Mouse (Mus musculus): Measurements from ENCODE around the gene Gfra1.

DNA sequence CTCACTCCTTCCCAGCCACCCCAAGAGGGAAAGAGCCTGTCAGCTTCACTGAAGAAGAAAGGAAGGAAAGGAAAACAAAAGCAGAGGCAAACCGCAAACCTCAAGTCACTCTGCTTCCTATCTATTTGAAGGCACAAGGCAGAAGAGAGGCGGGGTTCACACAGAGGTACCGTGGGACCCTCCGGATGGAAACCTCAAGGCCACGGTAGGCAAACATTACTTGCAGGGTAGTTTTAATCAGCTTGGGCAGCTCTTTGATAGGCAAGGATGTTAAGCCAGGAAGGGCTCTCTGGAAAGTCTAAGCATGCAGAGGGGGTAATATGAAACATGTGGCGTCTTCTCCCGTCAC lies 158.9 kb downstream of the Gfra1 start:
- no peak for TF ChIP-seq EP300 (IDR thresholded peaks at IDR 0.05; ENCODE audit: low read length)
- no peak for TF ChIP-seq TCF12 (IDR thresholded peaks at IDR 0.05; ENCODE audit: low read depth, low read length)
- TF ChIP-seq MXI1 (IDR thresholded peaks at IDR 0.05; ENCODE audit: low read depth, low read length): no peak
- TF ChIP-seq POLR2A (IDR thresholded peaks at IDR 0.05; ENCODE audit: low read depth, low read length): no peak
- no peak for TF ChIP-seq CTCF (conservative IDR thresholded peaks at IDR 0.05 in 1 of 2, IDR thresholded peaks at IDR 0.05 in 1 of 2; ENCODE audit: low read depth in 2 of 2, low read length in 2 of 2)
